25 mouse cellular contexts compared by ENCODE assay signal in the genomic region with DNA sequence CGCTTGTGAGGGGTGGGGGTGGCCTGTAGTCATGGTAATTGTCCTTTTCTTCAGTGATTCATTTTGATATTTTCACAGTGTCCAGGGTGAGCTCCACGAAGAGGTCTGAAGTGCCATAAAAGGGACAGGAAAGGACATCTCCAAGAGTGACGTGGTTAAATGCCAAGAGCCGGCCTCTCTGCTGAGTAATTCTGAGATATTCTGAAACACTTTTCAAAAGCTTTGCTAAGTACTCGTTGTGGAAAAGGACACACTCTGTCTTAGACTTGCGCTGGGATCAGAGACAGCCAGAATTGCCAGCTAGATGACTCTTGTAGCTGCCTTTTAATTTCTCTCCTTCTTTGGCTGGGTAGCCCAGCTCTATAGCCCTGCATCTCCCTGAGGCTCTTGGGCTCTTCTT. TPM values are rescaled to one million over a fixed set of nuclear protein-coding genes. Genes with fewer than 3 reads are reported as not detected.
DNase-seq lines count a peak whose midpoint lies in the region; ATAC-seq and TF ChIP-seq lines count a peak whose summit lies in the region.
"Had no signal": no experiment of that assay in that cellular context is flagged by ENCODE, and none has a peak within 500 bp of the region (broad histone marks: within the 10 kb centered on the region; RNA-seq: fewer than 3 reads in every experiment).

No protein-coding gene starts in this region.

- no peak for TF ChIP-seq CTCF in lung, postnatal 0 days (IDR thresholded peaks at IDR 0.05)

- 43% methylated on average over 6 of the region's 6 CpGs for WGBS in lung, postnatal 0 days

- H3K27ac ChIP-seq in lung, postnatal 0 days (ENCODE audit: low read length) = no peak overlapping the region
- H3K27ac ChIP-seq: forebrain, embryonic 10.5 days; forebrain, embryonic 13.5 days; heart, adult 2 months; heart, embryonic 10.5 days; hindbrain, embryonic 12.5 days; hindbrain, embryonic 15.5 days had no signal

- no peaks in the 10 kb centered on the region for H3K4me1 ChIP-seq in lung, postnatal 0 days (ENCODE audit: insufficient read depth, low read depth, low read length)
- H3K4me1 ChIP-seq: forebrain, embryonic 10.5 days; forebrain, embryonic 13.5 days; heart, embryonic 10.5 days; hindbrain, embryonic 12.5 days; hindbrain, embryonic 15.5 days had no signal

- no peak for TF ChIP-seq EP300 in lung, postnatal 0 days (IDR thresholded peaks at IDR 0.05)

- H3K9ac ChIP-seq in lung, postnatal 0 days (replicated peaks; ENCODE audit: low read depth) = no peak overlapping the region
- H3K9ac ChIP-seq: forebrain, embryonic 13.5 days; hindbrain, embryonic 12.5 days; hindbrain, embryonic 15.5 days had no signal

- H3K4me2 ChIP-seq in lung, postnatal 0 days (replicated peaks; ENCODE audit: low read depth, low read length) = no peak overlapping the region
- H3K4me2 ChIP-seq: forebrain, embryonic 13.5 days; hindbrain, embryonic 12.5 days; hindbrain, embryonic 15.5 days had no signal

- no peaks in the 10 kb centered on the region for H3K36me3 ChIP-seq in lung, postnatal 0 days (ENCODE audit: insufficient read depth, low read length)
- H3K36me3 ChIP-seq: forebrain, embryonic 10.5 days; heart, embryonic 10.5 days; hindbrain, embryonic 12.5 days; hindbrain, embryonic 15.5 days had no signal

- H3K9me3 ChIP-seq in lung, postnatal 0 days (ENCODE audit: low read length) = no peaks in the 10 kb centered on the region
- H3K9me3 ChIP-seq: forebrain, embryonic 10.5 days; forebrain, embryonic 13.5 days; heart, embryonic 10.5 days; hindbrain, embryonic 12.5 days; hindbrain, embryonic 15.5 days had no signal

- no peak overlapping the region for H3K4me3 ChIP-seq in lung, postnatal 0 days (ENCODE audit: low read depth, low read length)
- H3K4me3 ChIP-seq: forebrain, embryonic 10.5 days; forebrain, embryonic 13.5 days; heart, adult 2 months; heart, embryonic 10.5 days; hindbrain, embryonic 12.5 days; hindbrain, embryonic 15.5 days had no signal

- H3K27me3 ChIP-seq in lung, postnatal 0 days (replicated peaks; ENCODE audit: insufficient read depth, low read length) = no peaks in the 10 kb centered on the region
- H3K27me3 ChIP-seq: forebrain, embryonic 13.5 days; hindbrain, embryonic 12.5 days; hindbrain, embryonic 15.5 days had no signal

- peak; percentile 44; the same call in 1 of the 2 replicates for ATAC-seq in frontal cortex, adult (ENCODE audit: low TSS enrichment)
- peak; percentile 66 for ATAC-seq in lung, postnatal 0 days
- ATAC-seq: activated CD4-positive, CD25-positive, alpha-beta regulatory T cell, adult 4 months; forebrain, embryonic 13.5 days; forebrain, embryonic 16.5 days; intestine, postnatal 0 days had no signal

- DNase-seq in adrenal gland, adult 2 months = peak; percentile 30
- DNase-seq in adrenal gland, adult 8-10 months = no peak
- no peak for DNase-seq in frontal cortex, postnatal 10 days (ENCODE audit: low spot score in 2 of 2)
- no peak for DNase-seq in lung, postnatal 0 days (ENCODE audit: low spot score)
- no peak for DNase-seq in lung, postnatal 14 days
- DNase-seq: cerebellum, adult 18-20 months; cerebellum, adult 9-10 months; cerebellum, postnatal 14 days; gastrocnemius, postnatal 25 days; heart, adult 2 months had no signal

RNA-seq across cellular contexts. Expression of gene Gtf2a1l, which starts 9.9 kb away (rescaled TPM):
- under 1 TPM in 1 of 2 experiments, not detected in 1; 0.17 TPM for total RNA-seq in adrenal gland, adult 2 months (2021)
- polyA plus RNA-seq in adrenal gland, adult 2 months (2012; rRNA removed) = not detected in 2 replicates
- total RNA-seq in adrenal gland, adult 8-10 months (2022) = not detected
- polyA plus RNA-seq in lung, postnatal 0 days (2015; fragmentation: Nextera tagmentation; extraction: Ambion mirVana) = 0.15 TPM in 1 of 2 replicates, not detected in the other
- total RNA-seq: gastrocnemius, adult 8-10 months; gastrocnemius, postnatal 25 days; heart, adult 2 months; heart, postnatal 25 days; hematopoietic stem cell, adult 5-6 weeks had no signal
- polyA plus RNA-seq: embryonic facial prominence, embryonic 11.5 days; forebrain, embryonic 10.5 days; heart, embryonic 10.5 days; heart, embryonic 14.5 days; heart, postnatal 0 days; intestine, postnatal 0 days had no signal
